Mouse (Mus musculus): Measurements from ENCODE around the gene Zbtb16. TPM values are rescaled to one million over a fixed set of nuclear protein-coding genes. Genes with fewer than 3 reads are reported as not detected.

The Zbtb16 gene
- polyA plus RNA-seq, 1 experiment from 2014 or later = 7.4 TPM

DNA sequence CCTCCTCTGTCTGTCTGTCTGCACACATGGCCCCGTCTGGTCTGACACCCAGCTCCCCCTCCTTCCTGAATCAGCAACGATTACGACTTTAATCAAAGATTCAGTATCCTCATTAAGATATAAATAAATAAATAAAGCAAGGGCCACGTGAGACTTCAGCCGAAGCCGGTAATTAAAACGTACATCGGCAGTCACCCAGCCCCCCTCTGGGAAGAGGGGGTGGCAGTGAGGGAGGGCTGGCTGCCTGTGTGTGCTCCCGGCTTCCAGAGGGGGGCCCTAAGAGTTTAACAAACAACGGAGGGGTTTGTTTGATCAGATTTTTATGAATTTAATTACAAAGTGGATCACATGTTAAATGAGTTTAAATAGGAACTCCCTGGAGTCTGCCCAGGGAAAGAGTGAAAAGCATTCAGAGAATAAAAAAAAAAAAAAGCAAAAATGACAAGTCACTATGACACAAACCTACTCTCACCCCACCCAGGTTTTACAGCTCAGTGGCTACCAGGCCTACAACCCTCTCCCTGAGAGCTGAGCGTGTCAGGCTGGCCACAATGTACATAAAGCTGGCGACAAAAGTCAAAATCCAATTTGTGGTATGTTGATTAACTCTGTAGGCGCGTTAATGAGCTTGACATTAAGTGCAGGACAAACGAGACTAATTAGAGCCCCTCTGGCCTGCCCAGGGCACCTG, 173.5 kb downstream of the Zbtb16 start:
- peak overlapping the region; percentile 38 for H3K4me2 ChIP-seq
- H3K27me3 ChIP-seq = peaks cover 9% of the 10 kb centered on the region; the same call in 1 of the 2 replicates
- no peaks in the 10 kb centered on the region for H3K9me3 ChIP-seq
- H3K27ac ChIP-seq (replicated peaks) = peak overlapping the region; percentile 81
- peak; percentile 33 for ATAC-seq (ENCODE audit: low read depth)
- 0 out of 2 replicates have a peak, but pooled peaks cover 4% of the 10 kb centered on the region for H3K36me3 ChIP-seq
- no peak overlapping the region for H3K9ac ChIP-seq
- H3K4me3 ChIP-seq = no peak overlapping the region
- peaks cover 42% of the 10 kb centered on the region for H3K4me1 ChIP-seq (replicated peaks)
- WGBS = 15% methylated on average over 15 of the region's 15 CpGs

DNA sequence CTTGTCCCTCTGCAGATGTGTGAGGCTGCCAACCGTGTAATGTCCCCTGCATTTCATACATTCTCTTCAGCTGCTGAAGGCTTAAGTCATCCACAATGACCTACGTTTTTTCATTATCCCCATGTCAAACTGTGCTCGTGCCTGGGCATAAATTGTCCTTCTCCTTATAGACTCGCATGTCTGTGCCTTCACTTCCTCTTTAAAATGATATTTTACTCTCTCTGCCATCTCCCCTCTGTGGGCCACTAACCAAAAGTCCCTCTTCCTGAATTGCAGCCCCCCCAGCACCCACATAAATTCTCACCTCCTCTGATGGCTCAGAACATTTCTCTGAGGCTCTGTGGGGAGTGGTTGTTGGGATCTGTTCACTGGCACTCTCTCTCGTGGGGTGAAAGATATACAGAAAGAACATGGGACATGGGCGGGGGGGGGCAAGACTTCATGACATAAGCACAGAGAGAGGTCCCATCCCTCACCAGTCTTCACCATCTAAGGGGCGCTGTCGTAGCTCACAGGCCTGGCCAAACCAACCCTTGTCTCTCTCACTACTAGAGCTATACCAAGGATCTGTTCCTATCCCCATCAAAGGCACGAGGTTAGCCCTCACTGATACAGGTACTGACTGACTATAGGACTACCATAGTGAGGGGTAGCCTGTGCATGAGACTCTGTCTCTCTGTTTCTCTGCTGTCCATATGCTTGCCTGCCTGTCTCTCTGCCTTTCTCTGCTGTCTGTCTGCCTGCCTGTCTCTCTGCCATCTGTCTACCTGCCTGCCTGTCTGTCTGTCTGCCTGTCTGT, 174.6 kb downstream of the Zbtb16 start:
- peaks cover 42% of the 10 kb centered on the region for H3K4me1 ChIP-seq (replicated peaks)
- peak; percentile 28 for ATAC-seq (ENCODE audit: low read depth)
- peak overlapping the region; percentile 81 for H3K27ac ChIP-seq (replicated peaks)
- H3K4me3 ChIP-seq = no peak overlapping the region
- H3K9ac ChIP-seq = no peak overlapping the region
- no peak overlapping the region for H3K4me2 ChIP-seq
- 0 out of 2 replicates have a peak, but pooled peaks cover 4% of the 10 kb centered on the region for H3K36me3 ChIP-seq
- 37% methylated on average over 9 of the region's 9 CpGs for WGBS
- no peaks in the 10 kb centered on the region for H3K9me3 ChIP-seq
- H3K27me3 ChIP-seq = 0 out of 2 replicates have a peak, but pooled peaks cover 2% of the 10 kb centered on the region

DNA sequence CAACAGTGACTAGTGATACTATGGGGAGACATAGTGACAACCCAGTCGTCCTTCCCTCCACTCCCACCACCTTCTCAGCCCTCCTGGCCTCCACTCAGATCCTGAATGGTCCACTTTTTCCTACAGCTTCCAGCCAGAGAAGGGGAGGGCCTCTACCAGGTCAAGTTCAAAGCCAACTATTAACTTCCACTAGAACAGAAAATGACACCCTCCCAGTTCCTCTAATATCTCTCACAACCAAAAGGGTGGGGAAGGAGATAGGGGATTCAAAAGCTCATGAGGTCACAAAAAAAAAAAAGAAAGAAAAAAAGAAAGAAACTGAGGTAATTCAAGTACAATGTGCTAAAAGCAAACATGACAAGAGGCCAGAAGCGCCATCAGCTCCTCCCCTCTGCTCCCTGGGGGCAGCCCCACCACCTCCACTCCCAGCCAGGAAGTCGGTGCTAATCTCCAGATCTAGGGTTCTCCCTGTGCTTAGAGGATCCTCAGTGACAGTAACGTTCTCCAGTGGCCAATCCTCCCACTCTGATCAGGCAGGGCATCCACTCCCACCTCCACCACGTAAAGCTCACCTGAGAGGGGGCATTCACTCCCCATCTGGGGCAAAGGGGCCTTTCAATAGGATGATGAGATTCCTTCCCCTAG, 180.4 kb downstream of the Zbtb16 start:
- Histone ChIP-seq H3K27me3 (peaks cover 5% of the 10 kb centered on the region; the same call in 1 of the 2 replicates), H3K9me3 (no peaks in the 10 kb centered on the region), H3K36me3 (0 out of 2 replicates have a peak, but pooled peaks cover 4% of the 10 kb centered on the region), H3K27ac (replicated peaks) (no peak overlapping the region), H3K9ac (no peak overlapping the region), H3K4me2 (no peak overlapping the region), H3K4me3 (no peak overlapping the region), H3K4me1 (replicated peaks) (peaks cover 9% of the 10 kb centered on the region)
- 29% methylated on average over 5 of the region's 5 CpGs for WGBS
- ATAC-seq (ENCODE audit: low read depth) = no peak

DNA sequence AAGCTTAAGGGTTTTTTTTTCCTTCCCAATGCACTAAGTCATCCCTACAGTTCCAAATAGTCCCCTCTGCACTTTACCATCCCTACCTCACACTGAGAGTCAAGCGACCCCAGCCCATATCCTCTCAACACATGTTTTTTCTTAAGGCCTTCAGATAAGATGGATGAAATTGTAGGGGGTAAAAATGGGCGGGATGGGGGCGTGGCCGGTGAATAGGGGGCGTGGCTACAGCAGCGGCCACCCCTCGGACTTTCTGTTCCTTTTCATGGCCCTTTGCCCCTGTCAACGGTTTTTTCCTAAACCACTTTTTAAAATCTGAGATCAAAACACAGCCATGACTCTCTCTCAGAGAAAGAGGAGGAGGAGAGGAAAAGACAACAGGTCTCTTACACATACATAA, 181.3 kb downstream of the Zbtb16 start:
- WGBS = 6% methylated on average over 8 of the region's 8 CpGs
- Histone ChIP-seq H3K27ac (replicated peaks) (no peak overlapping the region), H3K4me3 (no peak overlapping the region), H3K9ac (no peak overlapping the region), H3K4me2 (no peak overlapping the region), H3K27me3 (peaks cover 11% of the 10 kb centered on the region; the same call in 1 of the 2 replicates), H3K36me3 (0 out of 2 replicates have a peak, but pooled peaks cover 4% of the 10 kb centered on the region), H3K4me1 (replicated peaks) (peaks cover 14% of the 10 kb centered on the region; the same call in 1 of the 2 replicates), H3K9me3 (no peaks in the 10 kb centered on the region)
- ATAC-seq (ENCODE audit: low read depth) = no peak

DNA sequence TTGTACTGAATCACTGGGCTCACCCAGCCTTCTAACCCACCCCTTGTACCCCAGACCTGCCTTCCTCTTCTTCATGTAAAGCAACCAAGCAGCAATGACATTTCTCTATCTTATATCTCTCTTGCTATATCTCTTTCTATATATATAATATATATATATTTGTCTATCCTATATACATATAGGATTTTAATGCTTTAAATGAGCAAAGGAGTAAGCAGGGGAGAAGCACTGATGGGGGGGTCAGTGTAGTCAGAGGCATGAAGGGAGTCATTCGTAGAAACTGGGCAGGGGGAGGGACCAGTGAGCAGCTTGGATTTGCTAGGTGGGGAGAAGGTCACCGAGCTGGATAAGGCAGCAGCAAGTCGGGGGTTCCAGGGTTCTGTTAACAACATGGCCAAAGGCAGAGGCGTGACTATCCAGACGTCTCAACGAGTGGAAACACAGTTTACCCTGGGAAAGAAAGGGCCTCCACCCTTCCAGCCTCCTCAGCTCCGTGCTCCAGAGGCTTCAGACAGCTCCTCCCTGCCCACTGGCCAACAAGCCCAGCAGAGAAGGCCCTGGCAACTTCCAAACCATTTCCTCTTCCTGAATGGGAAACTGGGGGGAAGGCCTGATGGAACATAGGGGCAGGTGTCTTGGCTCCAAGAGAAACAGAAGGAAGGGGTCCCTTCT, 182.5 kb downstream of the Zbtb16 start:
- no peak overlapping the region for H3K4me2 ChIP-seq
- no peak overlapping the region for H3K27ac ChIP-seq (replicated peaks)
- no peaks in the 10 kb centered on the region for H3K36me3 ChIP-seq
- H3K9me3 ChIP-seq = no peaks in the 10 kb centered on the region
- H3K9ac ChIP-seq = no peak overlapping the region
- no peak overlapping the region for H3K4me3 ChIP-seq
- peaks cover 16% of the 10 kb centered on the region; the same call in 1 of the 2 replicates for H3K27me3 ChIP-seq
- 51% methylated on average over 7 of the region's 7 CpGs for WGBS
- no peak for ATAC-seq (ENCODE audit: low read depth)
- peaks cover 24% of the 10 kb centered on the region for H3K4me1 ChIP-seq (replicated peaks)

DNA sequence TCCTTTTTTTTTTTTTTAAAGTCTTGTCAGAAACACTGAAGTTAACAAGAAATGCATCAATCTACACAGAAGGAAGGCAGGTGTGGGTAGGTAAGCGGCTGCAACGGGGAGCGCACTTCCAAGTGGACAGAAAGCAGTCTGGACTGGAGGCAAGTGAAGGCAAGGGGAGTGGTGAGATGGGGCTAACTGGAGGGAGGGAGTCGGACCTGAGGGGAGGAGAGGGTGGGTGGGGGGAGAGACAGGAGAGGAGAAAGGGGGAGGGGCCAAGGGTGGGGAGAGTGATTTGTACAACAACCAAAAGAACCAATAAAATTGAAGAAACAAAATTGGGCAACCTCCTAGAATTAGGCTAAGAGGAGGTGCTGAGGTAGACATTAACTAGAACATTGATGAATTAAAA, 184.0 kb downstream of the Zbtb16 start:
- no peak for ATAC-seq (ENCODE audit: low read depth)
- Histone ChIP-seq H3K9ac (no peak overlapping the region), H3K4me1 (replicated peaks) (peaks cover 34% of the 10 kb centered on the region), H3K4me3 (no peak overlapping the region), H3K27me3 (peaks cover 24% of the 10 kb centered on the region), H3K36me3 (no peaks in the 10 kb centered on the region), H3K4me2 (no peak overlapping the region), H3K27ac (replicated peaks) (no peak overlapping the region), H3K9me3 (no peaks in the 10 kb centered on the region)
- 32% methylated on average over 4 of the region's 4 CpGs for WGBS

DNA sequence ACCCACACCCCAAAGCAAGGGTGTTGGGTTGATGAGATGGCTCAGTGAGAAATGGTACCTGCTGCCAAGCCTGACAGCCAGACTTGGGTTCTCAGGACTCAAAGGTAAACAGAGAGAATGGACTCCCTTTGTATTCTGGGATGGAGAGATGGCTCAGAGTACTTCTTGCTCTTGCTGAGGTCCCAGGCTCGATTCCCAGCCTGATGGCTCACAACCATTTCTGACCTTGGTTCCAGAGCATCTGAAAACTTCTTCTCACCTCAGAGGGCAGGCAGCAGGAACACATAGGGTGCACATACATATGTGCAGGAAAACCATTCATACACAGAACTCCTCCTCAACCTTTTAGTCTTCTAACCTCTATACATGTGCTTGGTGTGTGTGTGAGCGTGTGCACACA, 185.2 kb downstream of the Zbtb16 start:
- no peak overlapping the region for H3K4me2 ChIP-seq
- H3K27ac ChIP-seq (replicated peaks) = no peak overlapping the region
- H3K9ac ChIP-seq = no peak overlapping the region
- no peak overlapping the region for H3K4me3 ChIP-seq
- 76% methylated on average over 2 of the region's 2 CpGs for WGBS
- peaks cover 24% of the 10 kb centered on the region for H3K27me3 ChIP-seq
- no peaks in the 10 kb centered on the region for H3K9me3 ChIP-seq
- peaks cover 41% of the 10 kb centered on the region for H3K4me1 ChIP-seq (replicated peaks)
- ATAC-seq (ENCODE audit: low read depth) = no peak
- no peaks in the 10 kb centered on the region for H3K36me3 ChIP-seq

DNA sequence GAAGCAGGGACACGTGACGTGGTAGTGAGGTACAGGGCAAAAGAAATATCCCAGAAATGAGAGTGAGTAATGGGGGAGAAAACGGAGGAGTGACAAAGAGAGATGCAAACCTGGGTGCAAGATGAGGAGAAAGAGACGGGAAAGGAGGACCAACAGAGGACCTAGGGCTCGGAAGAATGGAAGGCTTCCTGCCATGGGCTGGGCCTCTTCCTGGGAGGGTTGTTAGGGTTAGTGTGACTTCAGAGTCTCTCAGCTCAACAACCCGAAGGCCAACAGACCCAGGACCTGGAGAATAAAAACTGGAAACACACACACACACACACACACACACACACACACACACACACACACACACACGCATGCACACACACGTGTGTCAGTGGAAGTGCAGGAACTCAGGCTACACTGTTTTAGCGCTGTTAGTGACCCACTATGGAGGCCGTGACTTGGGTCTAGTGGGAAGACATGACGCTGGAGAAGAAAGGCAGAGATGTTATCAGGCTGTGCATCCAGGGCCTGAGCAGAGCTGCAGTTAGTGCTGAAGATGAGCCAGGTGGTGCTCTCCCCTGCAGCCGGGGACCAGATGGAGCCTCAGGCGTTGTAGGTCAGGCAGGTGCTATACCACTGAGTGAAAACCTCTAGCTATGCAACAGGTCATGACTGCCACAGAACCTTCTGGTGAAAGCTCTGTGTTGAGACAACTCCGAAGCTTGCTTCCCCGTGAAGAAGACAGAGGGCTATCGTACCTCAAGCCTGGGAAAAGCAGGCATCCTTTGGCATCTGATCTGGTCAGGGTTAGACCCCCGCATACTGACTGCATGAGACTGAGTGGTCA, 186.0 kb downstream of the Zbtb16 start:
- Histone ChIP-seq H3K27ac (replicated peaks) (no peak overlapping the region), H3K4me1 (replicated peaks) (peaks cover 41% of the 10 kb centered on the region), H3K4me2 (peak overlapping the region; percentile 44), H3K9me3 (no peaks in the 10 kb centered on the region), H3K36me3 (no peaks in the 10 kb centered on the region), H3K9ac (no peak overlapping the region), H3K27me3 (peaks cover 24% of the 10 kb centered on the region), H3K4me3 (no peak overlapping the region)
- ATAC-seq (ENCODE audit: low read depth) = no peak
- WGBS = 35% methylated on average over 16 of the region's 17 CpGs

DNA sequence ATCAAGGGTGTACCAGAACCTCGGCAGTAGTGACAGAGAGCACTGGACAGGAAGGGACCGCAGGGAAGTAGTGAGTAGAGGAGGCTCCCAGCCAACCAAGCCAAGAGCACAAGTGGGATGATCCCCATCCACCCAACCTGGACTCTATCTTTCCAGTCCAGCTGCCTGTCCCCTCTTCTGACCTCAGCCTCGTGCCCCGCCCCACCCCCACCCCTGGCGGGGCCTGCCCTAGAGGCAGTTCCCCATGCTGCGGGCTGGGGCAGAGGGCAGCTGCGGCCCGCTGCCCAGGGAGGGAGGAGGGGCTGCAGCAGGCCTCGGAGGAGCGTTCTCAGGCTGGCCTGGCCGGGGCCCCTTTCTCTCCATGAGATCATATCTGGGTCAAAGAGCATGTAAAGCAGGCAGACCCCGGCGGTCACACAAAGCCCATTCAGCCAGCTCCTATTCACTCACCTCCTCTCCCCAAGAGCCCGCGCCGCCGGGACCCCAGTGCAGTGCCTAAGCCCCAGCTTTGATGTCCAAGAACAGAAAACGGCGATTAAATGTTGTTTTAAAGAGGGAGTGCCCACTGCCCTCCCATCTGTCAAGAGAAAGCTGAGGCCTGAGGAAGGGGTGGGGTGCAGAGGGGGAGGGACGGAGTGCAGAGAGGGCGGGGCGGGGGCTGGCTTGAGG, 186.8 kb downstream of the Zbtb16 start:
- peak overlapping the region; percentile 47 for H3K9ac ChIP-seq
- peak overlapping the region; percentile 15; the same call in 1 of the 2 replicates for H3K27ac ChIP-seq (replicated peaks)
- peaks cover 41% of the 10 kb centered on the region for H3K4me1 ChIP-seq (replicated peaks)
- under 1% methylated on average over 21 of the region's 22 CpGs for WGBS
- peak overlapping the region; percentile 9; the same call in 1 of the 2 replicates for H3K4me3 ChIP-seq
- ATAC-seq (ENCODE audit: low read depth) = 0 out of 2 replicates have a peak, but pooled peaks have one; percentile 13
- peak overlapping the region; percentile 44 for H3K4me2 ChIP-seq
- 0 out of 2 replicates have a peak, but pooled peaks cover 5% of the 10 kb centered on the region for H3K9me3 ChIP-seq
- H3K27me3 ChIP-seq = peaks cover 24% of the 10 kb centered on the region
- 0 out of 2 replicates have a peak, but pooled peaks cover 2% of the 10 kb centered on the region for H3K36me3 ChIP-seq

DNA sequence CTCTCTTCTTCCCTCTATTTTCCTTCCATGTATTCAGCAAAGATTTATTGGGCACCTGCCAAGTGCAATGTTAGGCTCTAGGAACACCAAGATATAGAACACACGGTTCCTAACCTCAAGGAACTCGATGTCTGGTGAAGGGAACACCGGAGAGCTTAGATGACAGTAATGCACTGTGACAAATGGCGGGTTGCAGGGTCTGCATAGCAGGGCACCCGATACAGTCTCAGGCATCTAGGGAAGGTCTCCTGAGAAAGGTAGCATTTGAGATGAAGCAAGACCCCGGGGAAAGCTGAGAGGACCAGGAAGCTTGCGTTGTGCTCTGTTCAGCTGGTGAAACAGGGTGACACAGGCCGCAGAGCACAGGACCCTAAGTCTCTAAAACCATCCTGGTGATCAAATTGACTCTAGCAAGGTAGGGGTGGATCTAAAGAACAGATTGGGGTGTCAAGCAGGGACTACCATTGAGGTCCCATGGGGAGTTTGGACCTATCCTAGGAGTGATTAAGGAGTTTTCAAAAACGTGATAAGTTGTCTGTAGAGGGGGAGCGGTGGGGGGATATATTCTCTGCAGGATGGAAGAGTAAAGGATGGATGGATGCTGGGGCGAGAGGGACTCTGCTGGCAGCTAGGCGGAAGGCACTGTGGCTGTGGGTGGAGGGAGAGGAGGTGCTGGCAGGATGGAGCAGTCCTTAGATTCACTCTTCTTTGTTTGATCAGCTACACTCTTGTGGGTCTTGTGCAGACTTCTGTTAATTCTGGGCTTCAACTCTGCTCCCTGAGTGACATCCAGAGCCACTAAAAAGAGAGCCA, 187.5 kb downstream of the Zbtb16 start:
- Histone ChIP-seq H3K4me3 (no peak overlapping the region), H3K27ac (replicated peaks) (no peak overlapping the region), H3K36me3 (0 out of 2 replicates have a peak, but pooled peaks cover 4% of the 10 kb centered on the region), H3K4me1 (replicated peaks) (peaks cover 41% of the 10 kb centered on the region), H3K27me3 (peaks cover 24% of the 10 kb centered on the region), H3K4me2 (peak overlapping the region; percentile 44), H3K9ac (peak overlapping the region; percentile 41; the same call in 1 of the 2 replicates), H3K9me3 (0 out of 2 replicates have a peak, but pooled peaks cover 8% of the 10 kb centered on the region)
- 29% methylated on average over 12 of the region's 12 CpGs for WGBS
- no peak for ATAC-seq (ENCODE audit: low read depth)
